Mouse (Mus musculus): ENCODE measurements at regions not wholly inside any gene's neighbourhood (a gene's known extent, or its start where the extent isn't known, plus 50 kb on each side); places are given as distances from the start of the nearest gene placed in this dataset.
A peak's percentile ranks its signal among the peaks of the same experiment; 100 is the strongest.

DNA sequence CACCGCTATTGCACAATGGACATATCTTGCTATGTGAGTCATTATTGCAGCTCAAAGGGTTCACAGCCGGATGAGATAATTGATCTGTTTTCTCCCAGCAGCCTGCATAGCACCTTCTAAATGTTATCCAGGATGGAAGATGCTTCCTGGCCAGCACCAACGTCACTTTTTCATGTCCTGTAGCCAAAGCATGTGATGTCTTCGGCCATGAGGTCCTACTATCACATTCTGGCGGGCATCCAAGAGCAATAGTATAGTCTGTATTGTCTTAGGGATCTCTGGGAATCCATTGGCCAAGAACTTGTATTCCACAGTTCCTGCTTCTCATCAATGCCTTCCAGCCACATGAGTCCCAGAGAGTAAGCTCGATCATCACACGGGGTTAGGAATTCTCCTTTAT lies 70.6 kb downstream of the Npy start:
- DNase-seq (ENCODE audit: low spot score): no peak

DNA sequence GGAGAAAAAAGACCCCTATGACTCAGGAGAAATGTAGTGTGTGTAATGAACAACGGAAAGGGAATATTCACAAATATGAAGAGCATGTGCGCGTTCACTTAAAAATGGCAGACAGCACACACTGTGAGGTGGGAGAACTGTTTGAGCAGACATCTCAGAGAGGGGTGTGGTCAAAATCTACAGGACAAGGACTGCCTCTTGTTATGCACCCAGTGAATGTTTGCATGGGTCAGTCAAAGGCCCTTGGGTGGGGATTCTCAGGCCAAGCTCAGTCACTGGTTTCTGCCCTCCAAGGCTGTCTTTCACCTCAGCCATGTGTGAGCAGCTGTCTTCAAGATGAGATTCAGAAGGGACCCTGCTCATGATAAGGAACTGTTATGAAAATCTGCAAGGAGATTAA lies 76.6 kb downstream of the Npy start:
- no peak for DNase-seq (ENCODE audit: low spot score)

DNA sequence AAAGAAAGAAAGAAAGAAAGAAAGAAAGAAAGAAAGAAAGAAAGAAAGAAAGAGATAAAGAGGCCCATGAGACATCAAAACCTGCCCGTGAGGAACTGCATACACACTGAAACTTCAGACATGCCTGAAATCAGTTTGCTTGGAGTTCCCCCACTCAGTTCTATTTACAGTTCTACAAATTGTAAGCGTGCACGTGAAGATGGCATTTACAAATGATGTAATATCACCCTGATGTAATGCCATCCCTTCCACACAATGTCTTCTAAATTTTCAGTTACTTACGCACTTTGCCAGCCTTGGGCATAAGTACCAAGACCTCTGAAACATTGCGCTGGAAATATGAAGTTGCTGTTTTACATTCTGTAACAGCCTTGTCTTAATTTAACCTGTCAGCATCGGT lies 79.0 kb downstream of the Npy start:
- no peak for DNase-seq (ENCODE audit: low spot score)

DNA sequence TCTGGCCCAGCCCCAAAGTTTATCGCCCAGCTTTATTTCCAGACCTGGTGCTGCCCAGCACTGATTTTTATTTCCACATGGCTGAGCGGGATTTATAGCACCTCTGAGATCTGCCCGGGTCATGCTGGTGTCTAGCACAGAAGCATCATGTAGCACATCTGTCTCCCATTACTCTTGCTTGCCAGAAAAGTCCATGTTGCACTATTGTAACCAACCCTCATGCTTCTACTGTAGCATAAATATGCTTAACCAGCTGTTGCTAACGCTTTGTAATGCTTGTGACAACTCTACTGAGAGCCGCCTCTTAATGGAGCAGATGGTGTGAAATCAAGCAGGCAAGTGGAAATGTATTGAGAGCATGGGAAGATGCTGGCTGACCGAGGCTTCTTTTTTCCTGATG lies 81.5 kb downstream of the Npy start:
- peak; percentile 2 for DNase-seq (ENCODE audit: low spot score)

DNA sequence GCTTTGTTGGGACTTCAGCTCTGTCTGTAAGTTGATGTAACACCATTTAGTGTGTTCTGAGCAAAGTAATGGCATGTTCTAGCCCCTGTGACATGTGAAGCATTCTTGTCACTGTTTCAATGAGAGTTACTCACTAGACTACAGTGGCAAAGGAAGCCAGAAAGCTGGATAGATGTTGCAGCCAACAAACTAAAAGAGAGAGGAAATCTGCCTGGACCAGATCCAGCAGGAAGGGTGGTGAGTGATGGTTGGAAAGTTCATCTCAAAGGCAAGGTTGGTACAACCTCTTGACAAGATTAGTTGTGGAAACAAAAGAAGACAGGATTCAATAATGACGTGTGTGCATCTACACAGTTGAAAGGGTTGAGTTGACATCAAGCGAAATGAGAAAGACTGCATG lies 83.9 kb downstream of the Npy start:
- no peak for DNase-seq (ENCODE audit: low spot score)

DNA sequence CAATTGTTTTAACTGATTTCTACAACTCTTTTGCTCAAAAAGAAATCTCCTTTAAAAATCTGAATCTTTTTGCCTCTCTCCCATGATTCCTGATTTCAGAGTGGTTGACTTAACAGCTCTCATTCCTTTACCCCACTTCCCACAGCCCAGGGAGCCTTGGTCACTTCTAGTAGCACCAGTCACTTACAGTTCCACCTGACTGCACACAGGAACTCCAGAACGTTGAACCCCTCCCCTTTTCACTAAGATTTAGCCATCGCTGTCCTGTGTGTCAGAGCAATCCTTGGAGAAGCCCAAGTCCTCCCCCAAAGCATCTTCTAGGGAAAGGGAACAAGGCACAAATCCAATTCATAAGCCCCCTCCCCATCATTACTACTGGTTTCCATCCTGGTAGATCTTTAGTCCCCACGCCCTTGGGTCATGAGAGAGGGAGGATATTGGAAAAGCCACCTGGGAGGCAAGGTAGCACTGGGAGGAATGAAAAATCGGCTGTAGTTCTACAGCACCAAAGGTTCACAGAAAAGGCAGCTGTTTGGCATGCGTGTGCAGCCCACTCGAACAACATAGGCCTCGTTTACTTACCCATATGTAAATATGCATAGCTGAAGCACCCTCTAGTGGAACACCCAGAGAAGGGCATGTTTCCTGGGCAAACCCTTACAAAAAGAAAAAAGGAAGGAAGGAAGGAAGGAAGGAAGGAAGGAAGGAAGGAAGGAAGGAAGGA lies 96.7 kb downstream of the Npy start:
- DNase-seq (ENCODE audit: low spot score): no peak

DNA sequence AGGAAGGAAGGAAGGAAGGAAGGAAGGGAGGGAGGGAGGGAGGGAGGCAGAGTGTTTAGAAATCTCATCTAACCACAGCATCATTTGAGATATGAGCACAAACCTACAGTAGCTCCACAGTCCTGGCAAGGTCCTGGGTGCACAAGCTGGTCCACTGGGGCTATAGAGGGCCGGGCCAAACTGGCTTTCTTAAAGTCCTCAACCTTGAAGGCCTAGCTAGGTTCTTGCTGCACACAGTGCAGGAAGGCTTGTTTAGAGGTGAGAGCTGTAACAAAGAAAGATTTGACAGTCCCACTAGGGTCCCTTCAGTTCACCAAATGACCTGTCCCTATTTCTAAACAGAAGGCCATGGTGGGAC lies 97.3 kb downstream of the Npy start:
- DNase-seq (ENCODE audit: low spot score): no peak

DNA sequence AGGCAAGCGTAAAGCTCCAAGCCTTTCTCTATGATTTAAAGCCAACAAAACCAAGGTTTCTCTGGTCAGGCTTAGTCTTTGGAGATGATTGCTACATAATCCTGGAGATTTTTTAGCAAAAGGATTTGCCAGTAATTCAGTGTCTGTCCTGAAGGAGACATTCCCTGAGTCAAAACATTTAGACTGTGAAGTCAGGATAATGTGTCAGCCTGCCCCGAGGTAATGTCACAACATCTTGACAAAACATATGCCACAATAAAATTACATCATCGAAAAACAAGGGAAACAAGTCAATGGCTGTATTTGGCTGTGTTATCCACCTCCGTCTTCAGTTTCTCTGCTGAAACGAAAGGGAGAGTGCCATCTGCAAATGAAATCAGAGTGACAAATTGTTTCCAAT lies 101.8 kb downstream of the Npy start:
- DNase-seq (ENCODE audit: low spot score): no peak

DNA sequence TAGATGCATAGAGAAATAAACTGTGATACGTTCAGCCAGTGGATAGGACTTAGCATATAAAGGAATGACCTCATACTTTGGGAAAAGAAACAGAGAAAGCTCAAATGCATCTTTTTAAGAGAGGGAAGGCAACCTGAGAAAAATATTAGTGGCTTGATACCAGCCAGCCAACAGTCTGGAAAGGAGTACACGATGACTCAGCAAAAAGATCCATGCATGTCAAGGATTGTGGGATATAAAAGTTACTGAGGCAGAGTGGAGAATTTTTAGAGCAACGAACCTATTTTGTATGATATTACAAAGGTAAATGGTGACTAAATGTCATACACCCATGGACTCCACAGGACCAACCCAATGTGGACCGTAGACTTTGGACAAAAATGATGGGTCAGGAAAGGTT lies 105.6 kb downstream of the Npy start:
- DNase-seq (ENCODE audit: low spot score): no peak

DNA sequence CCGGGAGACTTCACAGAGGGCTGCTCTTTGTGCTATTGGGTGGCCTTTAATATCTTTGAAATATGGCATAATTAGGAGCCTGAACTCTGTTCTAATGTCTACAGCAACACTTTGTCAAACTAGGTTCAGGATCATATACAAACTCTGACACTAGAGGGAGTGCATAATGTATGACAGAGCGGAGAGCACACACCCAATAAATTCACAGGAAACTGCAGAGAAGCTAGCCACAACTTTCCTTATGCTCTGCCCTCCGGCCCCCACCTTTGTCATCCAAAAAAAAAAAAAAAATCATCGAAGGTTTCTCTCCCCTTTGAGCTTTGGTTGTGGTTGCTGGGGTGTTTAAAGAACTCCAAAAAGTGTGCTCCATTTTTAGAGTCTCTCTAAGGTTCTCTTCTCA lies 107.6 kb downstream of the Npy start:
- no peak for DNase-seq (ENCODE audit: low spot score)

DNA sequence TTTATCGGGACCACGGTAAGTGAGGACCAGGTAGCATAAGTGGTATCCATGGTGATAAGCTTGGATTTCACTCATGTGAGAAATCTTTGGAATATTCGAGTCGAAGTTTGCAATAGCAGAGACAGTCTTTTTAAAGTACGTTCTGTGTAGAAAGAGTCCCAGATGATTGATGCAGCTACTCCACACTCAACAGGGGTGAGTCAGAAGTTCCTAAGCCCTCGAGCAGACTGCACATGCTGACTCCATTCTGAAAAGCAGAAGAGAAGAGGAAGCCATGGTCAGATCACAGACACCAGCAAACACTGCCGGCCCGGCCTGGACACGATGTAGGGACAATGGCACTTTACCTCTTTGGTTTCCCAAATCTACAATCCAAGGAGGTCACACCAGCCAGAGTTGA lies 120.6 kb downstream of the Npy start:
- DNase-seq (ENCODE audit: low spot score): no peak

DNA sequence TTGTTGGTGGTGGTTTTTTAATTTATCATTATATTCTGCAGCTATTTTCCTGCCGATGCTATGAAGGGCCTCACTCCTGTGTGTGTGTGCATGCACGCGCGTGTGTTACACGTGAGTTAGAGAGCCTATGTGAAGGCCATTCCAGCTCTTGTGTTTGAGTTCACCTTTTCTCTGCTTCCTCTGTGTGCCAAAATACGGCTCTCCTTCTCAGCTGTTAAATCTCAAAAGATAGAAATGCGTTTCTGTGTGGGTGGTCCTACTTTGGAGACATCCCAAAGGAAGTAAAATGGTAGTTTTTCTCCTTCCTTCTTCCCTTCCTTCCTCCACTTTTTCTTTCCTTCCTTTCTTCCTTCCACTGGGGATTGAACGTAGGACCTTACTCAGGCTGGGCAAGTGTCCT lies 136.4 kb downstream of the Npy start:
- DNase-seq (ENCODE audit: low spot score): no peak

DNA sequence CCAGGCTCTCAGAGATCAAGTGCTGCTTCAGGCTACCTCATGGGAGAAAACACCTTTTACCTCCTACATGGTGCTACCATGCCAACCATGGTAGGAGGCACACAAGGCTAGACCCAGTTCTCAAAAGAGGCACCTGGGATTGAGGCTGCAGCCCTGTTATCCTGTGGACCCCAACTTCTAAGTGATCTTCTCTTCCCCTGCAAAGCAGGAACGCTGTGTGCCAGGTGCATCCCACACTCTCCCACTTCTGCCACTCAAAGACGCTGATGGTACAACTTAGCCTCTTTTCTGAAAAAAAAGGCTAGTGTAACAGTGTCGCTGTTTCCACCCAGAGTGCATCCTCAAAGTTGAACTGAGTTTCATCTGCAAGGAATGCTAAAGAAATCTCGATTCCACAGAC lies 138.7 kb downstream of the Npy start:
- DNase-seq (ENCODE audit: low spot score): no peak

DNA sequence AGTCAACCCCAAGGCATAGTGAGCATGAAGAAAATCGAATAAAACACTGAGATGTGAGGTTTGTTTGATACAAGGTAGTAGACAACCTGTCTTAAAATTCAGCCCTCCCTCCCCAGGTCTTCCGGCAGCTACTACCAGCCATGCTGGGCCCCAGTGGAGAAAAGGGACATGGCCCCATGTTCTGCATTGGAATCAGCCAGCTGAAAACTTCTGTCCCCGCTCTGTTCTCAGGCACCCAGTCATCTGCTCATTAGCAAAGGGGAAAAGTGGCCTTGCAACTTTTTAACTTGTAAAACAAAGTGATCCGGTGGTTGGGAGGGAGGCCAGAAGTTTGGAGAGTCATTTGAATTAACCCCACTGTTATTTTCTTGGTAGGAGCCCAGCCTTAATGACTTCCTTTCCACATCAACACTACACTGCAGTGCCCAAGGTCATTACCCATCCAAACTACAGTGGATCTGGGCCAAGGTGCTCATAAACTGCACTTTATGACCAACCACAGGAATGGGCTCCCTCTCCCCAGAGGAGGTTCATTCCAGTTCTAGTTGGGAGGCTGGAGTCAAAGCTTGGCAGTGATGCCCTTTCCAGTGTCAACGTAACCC lies 143.5 kb downstream of the Npy start:
- no peak for DNase-seq (ENCODE audit: low spot score)

DNA sequence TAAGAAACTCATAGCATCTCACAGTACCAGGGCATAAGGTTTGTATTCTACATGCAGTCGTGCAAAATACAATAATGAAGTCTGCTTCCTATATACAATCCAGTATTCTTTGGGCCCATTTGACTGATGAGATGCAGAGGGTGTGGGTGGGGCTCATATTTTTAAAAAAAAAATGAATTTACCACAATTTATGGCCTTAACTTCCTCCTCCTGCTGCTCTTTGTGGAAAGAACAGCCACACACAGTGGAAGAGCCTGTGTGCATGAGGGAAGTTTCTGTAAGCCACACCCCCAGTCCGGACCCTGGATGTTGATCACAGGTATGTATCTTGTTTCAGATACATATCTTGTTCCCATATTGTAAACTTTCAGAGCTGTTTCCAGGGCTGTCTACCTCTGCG lies 143.5 kb upstream of the Mpp6 start:
- DNase-seq (ENCODE audit: low spot score): no peak

DNA sequence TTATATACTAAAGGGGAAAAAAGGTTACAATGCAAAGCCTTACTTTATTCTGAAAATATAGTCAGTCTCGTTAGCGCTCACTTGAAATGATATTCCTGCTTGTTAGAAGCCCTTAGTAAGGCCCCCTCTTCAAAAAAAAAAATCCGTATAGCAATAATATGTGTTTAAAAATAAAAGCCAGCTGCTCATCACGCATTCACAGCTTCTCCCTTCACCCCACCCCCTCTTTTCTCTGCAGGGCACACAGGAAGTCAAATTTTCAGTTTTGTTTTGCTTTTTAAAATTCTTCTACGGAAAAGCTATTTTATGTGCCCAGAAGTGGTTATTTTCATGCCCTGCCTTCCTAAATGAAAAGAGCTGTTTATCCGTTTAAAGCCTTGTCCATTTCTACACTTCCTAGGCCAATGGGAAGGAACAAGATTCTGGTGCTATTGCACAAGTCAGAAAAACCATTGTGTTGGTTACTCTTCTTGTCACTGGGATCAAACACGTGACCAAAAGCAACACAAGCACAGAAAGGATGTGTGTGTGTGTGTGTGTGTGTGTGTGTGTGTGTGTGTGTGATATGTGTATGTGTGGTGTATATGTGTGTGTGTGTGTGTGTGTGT lies 136.7 kb upstream of the Mpp6 start:
- no peak for DNase-seq (ENCODE audit: low spot score)

DNA sequence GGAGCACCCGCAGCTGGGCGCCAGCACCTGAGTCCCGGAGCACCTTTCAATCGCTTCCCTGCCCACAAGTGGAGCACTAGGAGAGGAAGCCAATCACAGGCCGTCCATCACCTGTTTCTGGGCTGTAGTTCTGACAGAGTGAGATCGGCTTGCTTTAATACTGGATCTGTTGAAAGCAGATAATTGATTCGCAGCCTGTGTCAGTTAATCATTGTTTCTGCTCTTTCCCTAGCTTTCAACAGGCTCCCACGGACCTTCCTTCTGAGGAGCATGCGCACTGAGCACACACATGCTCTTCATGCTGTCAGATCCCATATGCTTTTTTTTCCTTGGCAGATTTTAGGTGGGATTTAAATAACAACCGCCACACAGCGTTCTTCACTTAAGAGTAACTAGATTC lies 132.3 kb upstream of the Mpp6 start:
- no peak for DNase-seq (ENCODE audit: low spot score)

DNA sequence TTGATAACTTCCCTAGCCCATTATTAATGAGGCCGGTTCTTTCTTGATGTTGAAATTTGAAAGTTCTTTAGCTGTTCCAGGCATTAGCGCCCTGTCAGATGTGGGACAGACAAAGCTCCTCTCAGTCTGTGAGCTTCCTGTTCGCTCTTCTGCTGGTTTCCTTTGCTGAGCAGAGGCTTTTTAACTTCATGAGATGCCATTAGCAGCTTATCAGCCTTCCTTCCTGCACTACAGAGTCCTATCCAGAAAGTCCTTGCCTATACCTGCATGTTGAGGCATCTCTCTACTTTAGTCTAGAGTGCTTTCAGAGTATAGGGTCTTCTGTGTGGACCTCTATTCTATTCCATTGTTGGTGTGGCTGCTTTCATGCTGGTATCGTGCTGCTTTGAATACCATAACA lies 126.3 kb upstream of the Mpp6 start:
- no peak for DNase-seq (ENCODE audit: low spot score)

DNA sequence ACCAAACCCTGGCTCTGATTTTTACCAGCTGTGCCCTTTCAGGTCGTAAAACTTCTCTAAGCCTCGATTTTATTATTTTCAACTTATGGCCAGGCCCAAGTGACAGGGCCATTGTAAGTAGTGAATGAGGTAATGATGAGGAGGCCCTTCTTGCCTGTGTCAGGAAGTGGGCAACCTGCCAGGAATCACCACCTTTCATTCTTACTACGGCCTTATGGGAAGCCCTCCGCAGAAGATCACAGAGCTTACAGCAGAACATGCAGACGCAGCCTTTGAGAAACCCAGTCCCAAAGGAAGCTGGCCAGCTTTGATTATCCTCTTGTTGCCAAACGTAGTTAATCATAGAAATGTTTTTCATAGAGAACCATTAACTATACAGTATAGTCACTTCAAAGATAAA lies 124.9 kb upstream of the Mpp6 start:
- no peak for DNase-seq (ENCODE audit: low spot score)

DNA sequence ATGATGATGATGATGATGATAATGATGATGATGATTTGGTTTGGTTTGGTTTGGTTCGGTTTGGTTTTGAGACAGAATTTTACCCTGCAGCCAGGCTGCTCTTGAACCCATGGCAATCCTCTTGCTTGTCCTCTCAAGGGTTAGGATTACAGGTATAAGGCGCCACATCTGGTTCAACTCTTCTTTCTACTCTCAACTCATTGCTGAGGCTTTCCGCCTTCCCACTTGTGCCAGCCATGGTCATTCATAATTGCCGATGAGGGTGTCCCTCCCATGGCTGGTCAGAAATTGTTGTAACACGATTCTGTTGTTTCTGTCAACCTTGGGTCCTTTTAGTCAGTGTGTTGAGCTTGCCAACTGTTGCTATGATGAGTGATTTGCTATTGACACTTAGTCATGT lies 122.9 kb upstream of the Mpp6 start:
- DNase-seq (ENCODE audit: low spot score): no peak

DNA sequence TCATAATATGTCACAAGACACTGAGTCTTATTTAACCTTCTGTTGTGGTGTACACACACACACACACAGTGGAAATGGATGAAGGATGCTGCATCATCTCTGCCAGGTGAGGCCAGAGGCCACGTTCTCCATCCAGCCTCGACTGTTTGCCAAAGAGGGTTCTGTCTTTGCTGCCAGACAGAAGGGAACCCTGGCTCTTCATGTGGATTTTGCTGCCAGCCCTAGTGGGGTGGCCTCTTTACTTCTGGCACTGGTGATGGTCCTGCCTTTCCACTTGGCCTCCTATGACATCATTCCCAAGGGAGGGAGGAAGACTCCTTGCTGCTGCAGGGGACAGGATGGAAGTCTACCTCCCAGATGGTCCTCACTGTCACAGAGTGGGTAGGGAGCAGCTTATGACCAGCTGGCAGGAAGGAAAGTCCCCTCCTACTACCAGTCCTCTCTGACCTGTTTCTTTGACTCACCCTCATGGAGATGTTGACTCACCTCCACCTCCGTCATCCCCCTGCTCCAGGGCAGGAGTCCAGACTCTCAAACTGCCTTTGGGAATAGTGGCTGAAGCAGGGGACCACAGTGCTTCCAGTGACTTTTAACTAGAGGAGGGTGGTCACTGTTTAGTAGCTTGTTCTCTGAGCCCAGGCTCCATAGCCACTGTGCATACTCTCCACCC lies 122.4 kb upstream of the Mpp6 start:
- DNase-seq (ENCODE audit: low spot score): no peak

DNA sequence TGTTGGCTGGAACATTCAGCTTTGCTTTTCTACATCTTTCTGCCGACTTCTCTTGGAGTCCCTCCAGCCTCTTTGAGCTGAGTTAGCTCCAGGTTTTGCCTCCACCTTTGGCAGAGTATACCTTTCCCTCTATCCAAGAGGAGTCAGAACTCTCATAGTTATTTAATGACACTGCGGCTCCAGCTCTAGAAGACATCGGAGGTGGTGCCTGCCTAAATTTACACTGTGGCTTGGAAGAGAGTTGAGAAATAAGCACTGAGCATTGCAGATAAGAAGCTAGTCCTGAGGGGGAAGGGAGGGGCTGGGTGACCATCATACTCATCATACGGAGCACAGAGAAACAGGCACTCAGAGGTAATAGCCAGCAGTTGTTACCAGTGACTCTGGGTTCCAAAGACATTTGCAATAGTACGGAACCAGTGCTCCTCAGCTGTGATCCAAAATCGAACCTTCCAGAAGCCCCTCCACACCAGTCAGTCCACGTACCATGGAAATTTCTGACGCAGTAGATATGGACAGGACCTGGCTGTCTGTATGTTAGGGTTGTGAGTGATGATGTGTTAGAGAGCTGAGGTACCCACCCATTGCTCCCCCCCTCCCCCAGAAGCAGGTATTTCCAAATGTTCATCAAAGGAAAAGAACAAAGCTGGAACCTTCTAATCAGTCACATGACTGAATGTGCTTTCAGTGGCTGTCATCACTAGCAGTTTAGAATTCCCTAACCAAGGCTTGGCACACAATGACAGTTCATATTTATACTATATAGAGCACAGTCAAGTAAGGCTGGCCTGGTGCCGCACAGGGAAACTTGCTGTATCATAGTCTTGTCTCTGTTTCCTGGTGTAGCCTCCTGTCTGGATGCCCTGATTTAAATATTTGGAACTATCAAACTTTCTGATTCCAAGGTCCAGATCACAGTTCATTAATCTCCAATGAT lies 120.2 kb upstream of the Mpp6 start:
- no peak for DNase-seq (ENCODE audit: low spot score)

DNA sequence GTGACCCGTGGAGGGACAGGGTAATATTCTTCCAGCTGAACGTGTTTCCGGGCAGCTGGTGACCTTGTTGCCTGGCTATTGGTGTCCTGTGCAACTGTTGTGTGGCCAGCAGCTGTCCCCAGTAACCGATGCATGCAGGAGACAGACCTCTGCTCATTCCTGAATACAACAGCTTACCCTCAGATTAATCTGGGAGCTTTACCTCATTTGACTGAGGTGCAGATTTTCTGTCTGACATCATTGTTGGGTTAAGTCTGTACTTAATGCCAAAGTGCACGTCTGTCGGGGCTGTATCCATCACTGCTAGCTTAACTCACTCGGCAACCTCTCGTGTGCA lies 119.6 kb upstream of the Mpp6 start:
- DNase-seq (ENCODE audit: low spot score): no peak

Measured in yolk sac, embryonic 10.5 days (tissue).